9 mouse cellular contexts compared by ENCODE assay signal in the genomic region with DNA sequence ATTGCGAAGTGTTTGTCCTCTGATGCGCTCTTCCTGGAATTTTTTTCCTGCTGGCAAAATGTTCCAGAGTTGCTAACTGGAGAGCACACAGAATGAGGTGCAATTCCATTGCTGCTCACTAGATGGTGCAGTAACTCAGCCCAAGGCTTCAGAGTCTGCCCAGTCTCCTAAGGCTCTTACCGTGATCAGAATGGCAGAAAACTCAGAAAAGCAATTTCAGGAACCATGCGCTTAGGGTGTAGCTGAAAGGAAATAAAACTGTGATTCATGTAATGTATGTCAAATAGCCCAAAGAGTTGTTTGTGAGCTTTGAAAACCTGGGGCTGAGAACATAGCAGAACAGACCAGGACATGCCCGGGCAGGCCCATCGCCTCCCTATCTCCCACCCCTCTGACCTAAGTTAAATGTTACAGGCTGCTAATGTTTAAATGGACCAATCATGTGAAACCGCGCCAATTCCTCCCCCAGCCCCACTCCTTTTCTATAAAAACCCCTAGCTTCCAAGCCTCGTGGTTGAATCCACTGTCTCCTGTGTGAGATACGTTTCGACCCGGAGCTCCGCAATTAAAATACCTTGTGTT. TPM values are rescaled to one million over a fixed set of nuclear protein-coding genes. Genes with fewer than 3 reads are reported as not detected.
A peak's percentile ranks its signal among the peaks of the same experiment; 100 is the strongest.
DNase-seq lines count a peak whose midpoint lies in the region; ATAC-seq and TF ChIP-seq lines count a peak whose summit lies in the region.
"Not testable (repeated sequence)": the region's sequence is repeated elsewhere in the genome, so short reads cannot be mapped to it uniquely, and the experiment has no call there.
"Had no signal": no experiment of that assay in that cellular context is flagged by ENCODE, and none has a peak within 500 bp of the region (broad histone marks: within the 10 kb centered on the region; RNA-seq: fewer than 3 reads in every experiment).

No protein-coding gene starts in this region.

- H3K4me3 ChIP-seq in forebrain, embryonic 13.5 days; limb, embryonic 14.5 days (replicated peaks; ENCODE audit: low read length); midbrain, postnatal 0 days (ENCODE audit: low read depth, low read length); stomach, embryonic 14.5 days (ENCODE audit: low read depth, low read length): not testable (repeated sequence)

- TF ChIP-seq POLR2A in limb, embryonic 14.5 days (IDR thresholded peaks at IDR 0.05; ENCODE audit: borderline replicate concordance, extremely low read depth, insufficient read depth, insufficient read length) = not testable (repeated sequence)

- not testable (repeated sequence) for H3K36me3 ChIP-seq in forebrain, embryonic 13.5 days (ENCODE audit: poor library complexity, severe bottlenecking); limb, embryonic 14.5 days (ENCODE audit: control insufficient read depth, insufficient read depth, low read length); midbrain, postnatal 0 days (ENCODE audit: insufficient read depth, low read length); stomach, embryonic 14.5 days (ENCODE audit: control insufficient read depth, insufficient read depth, low read length)

- TF ChIP-seq CTCF in midbrain, postnatal 0 days (IDR thresholded peaks at IDR 0.05) = peak; percentile 93

- H3K27ac ChIP-seq in forebrain, embryonic 13.5 days; limb, embryonic 14.5 days (replicated peaks; ENCODE audit: low read depth, low read length); midbrain, postnatal 0 days (ENCODE audit: low read depth, low read length); stomach, embryonic 14.5 days (ENCODE audit: low read length): not testable (repeated sequence)

- H3K4me2 ChIP-seq in forebrain, embryonic 13.5 days; limb, embryonic 14.5 days (replicated peaks; ENCODE audit: low read depth, low read length, severe bottlenecking); midbrain, postnatal 0 days (ENCODE audit: low read depth, low read length, poor library complexity, severe bottlenecking); stomach, embryonic 14.5 days (replicated peaks; ENCODE audit: low read depth, low read length): not testable (repeated sequence)

- not testable (repeated sequence) for H3K9ac ChIP-seq in forebrain, embryonic 13.5 days; limb, embryonic 14.5 days (ENCODE audit: low read depth, low read length, severe bottlenecking); midbrain, postnatal 0 days (replicated peaks; ENCODE audit: low read length, poor library complexity, severe bottlenecking); stomach, embryonic 14.5 days (replicated peaks; ENCODE audit: low read depth, low read length)

- ATAC-seq in forebrain, embryonic 13.5 days = peak; percentile 67; the same call in 1 of the 2 replicates
- ATAC-seq in limb, embryonic 14.5 days (ENCODE audit: low FRiP score, low read depth) = peak; percentile 57; the same call in 1 of the 2 replicates
- ATAC-seq in midbrain, postnatal 0 days (ENCODE audit: low FRiP score) = peak; percentile 90
- ATAC-seq in stomach, embryonic 14.5 days (ENCODE audit: insufficient number of reproducible peaks, insufficient read depth, low FRiP score, low read depth) = peak; percentile 77; the same call in 1 of the 2 replicates

- WGBS in forebrain, embryonic 13.5 days = 52% methylated on average over 11 of the region's 13 CpGs
- 55% methylated on average over 11 of the region's 13 CpGs for WGBS in limb, embryonic 14.5 days
- 47% methylated on average over 11 of the region's 13 CpGs for WGBS in midbrain, postnatal 0 days
- WGBS in stomach, embryonic 14.5 days = 55% methylated on average over 11 of the region's 13 CpGs

- H3K9me3 ChIP-seq in forebrain, embryonic 13.5 days (replicated peaks); limb, embryonic 14.5 days (ENCODE audit: control insufficient read depth, low read length); midbrain, postnatal 0 days (ENCODE audit: low read length); stomach, embryonic 14.5 days (ENCODE audit: control insufficient read depth, low read depth, low read length): not testable (repeated sequence)

- H3K27me3 ChIP-seq in forebrain, embryonic 13.5 days = peaks cover 20% of the 10 kb centered on the region
- peaks cover 10% of the 10 kb centered on the region; the same call in 1 of the 2 replicates for H3K27me3 ChIP-seq in limb, embryonic 14.5 days (ENCODE audit: control insufficient read depth, insufficient read depth, low read length)
- H3K27me3 ChIP-seq in midbrain, postnatal 0 days (ENCODE audit: insufficient read depth, low read length); stomach, embryonic 14.5 days (ENCODE audit: control insufficient read depth, insufficient read depth, low read length): not testable (repeated sequence)

- DNase-seq in CD4-positive helper T cell, adult 2 months (ENCODE audit: low read depth, low spot score) = peak; percentile 36
- DNase-seq in brain, embryonic 18.5 days (ENCODE audit: low read depth, low spot score) = peak; percentile 39
- peak; percentile 58 to 76 for DNase-seq in heart, postnatal 14 days
- DNase-seq in kidney, postnatal 14 days = peak; percentile 77
- peak; percentile 86 for DNase-seq in limb, embryonic 14.5 days (ENCODE audit: low spot score)
- peak; percentile 88 for DNase-seq in midbrain, postnatal 0 days (ENCODE audit: low spot score)

- intact Hi-C loops in heart, postnatal 14 days (cut with DNase I) = loop anchor here (1.0 to 5.0 kb wide), 2 partner anchors 32 to 123 kb away; no protein-coding TSS in a partner anchor

- not testable (repeated sequence) for H3K4me1 ChIP-seq in forebrain, embryonic 13.5 days; limb, embryonic 14.5 days (ENCODE audit: control insufficient read depth, insufficient read depth, low read length); midbrain, postnatal 0 days (ENCODE audit: insufficient read depth, low read length); stomach, embryonic 14.5 days (ENCODE audit: control insufficient read depth, insufficient read depth, low read length)

RNA-seq across cellular contexts. Expression of gene Psg22, which starts 32.1 kb away (rescaled TPM):
- not detected in 2 replicates for polyA plus RNA-seq in forebrain, embryonic 13.5 days (2015; fragmentation: Nextera tagmentation; extraction: Ambion mirVana)
- total RNA-seq in heart, postnatal 14 days (2021) = not detected
- polyA plus RNA-seq in limb, embryonic 14.5 days (2012; rRNA removed) = 0.04 and 0.14 TPM in 2 replicates
- polyA plus RNA-seq in limb, embryonic 14.5 days (2014; fragmentation: Nextera tagmentation; extraction: Ambion mirVana) = not detected in 2 replicates
- not detected in 2 replicates for total RNA-seq in midbrain, postnatal 0 days (2014; rRNA removed)
- polyA plus RNA-seq in midbrain, postnatal 0 days (2015; fragmentation: Nextera tagmentation; extraction: Ambion mirVana) = not detected in 2 replicates
- polyA plus RNA-seq in stomach, embryonic 14.5 days (2014; fragmentation: Nextera tagmentation; extraction: Ambion mirVana) = not detected in 2 replicates
- total RNA-seq: heart, postnatal 25 days had no signal

RNA-seq across cellular contexts. Expression of gene Psg19, which starts 48.3 kb away (rescaled TPM):
- not detected in 2 replicates for polyA plus RNA-seq in forebrain, embryonic 13.5 days (2015; fragmentation: Nextera tagmentation; extraction: Ambion mirVana)
- total RNA-seq in heart, postnatal 14 days (2021) = not detected
- 0.05 and 0.25 TPM in 2 replicates for polyA plus RNA-seq in limb, embryonic 14.5 days (2012; rRNA removed)
- polyA plus RNA-seq in limb, embryonic 14.5 days (2014; fragmentation: Nextera tagmentation; extraction: Ambion mirVana) = not detected in 2 replicates
- total RNA-seq in midbrain, postnatal 0 days (2014; rRNA removed) = not detected in 2 replicates
- polyA plus RNA-seq in midbrain, postnatal 0 days (2015; fragmentation: Nextera tagmentation; extraction: Ambion mirVana) = not detected in 2 replicates
- polyA plus RNA-seq in stomach, embryonic 14.5 days (2014; fragmentation: Nextera tagmentation; extraction: Ambion mirVana) = not detected in 2 replicates
- total RNA-seq: heart, postnatal 25 days had no signal

Comparison
In these comparisons a context has a peak if more than half of its experiments do, and no peak if none do; other contexts are left out.
1. DNase-seq: peak in every context shown above with its lines; median percentile 88 in midbrain, postnatal 0 days; 86 in limb, embryonic 14.5 days; 77 in kidney, postnatal 14 days; 67 in heart, postnatal 14 days; 39 in brain, embryonic 18.5 days; 36 in CD4-positive helper T cell, adult 2 months.